Mouse (Mus musculus) kidney, adult 8-10 months (tissue): Measurements from ENCODE around the gene Sfi1.
"Not testable (repeated sequence)": the region's sequence is repeated elsewhere in the genome, so short reads cannot be mapped to it uniquely, and the experiment has no call there.

Experiments used
- DNase-seq, 2 experiments: peaks; one replicate each; pipeline ENCODE4 v3.0.0; 2022

The Sfi1 gene

GRCm38 (mm10) chr11:3103619-3104164, 89.6 kb downstream of the Sfi1 start:
- DNase-seq, result no peak

GRCm38 (mm10) chr11:3102626-3103025, 90.6 kb downstream of the Sfi1 start:
- DNase-seq, result not testable (repeated sequence)

- no peak for DNase-seq
These were observed 91.3 kb downstream of the Sfi1 start for GRCm38 (mm10) chr11:3101875-3102494.

GRCm38 (mm10) chr11:3101072-3101874, 92.0 kb downstream of the Sfi1 start:
- no peak for DNase-seq

- not testable (repeated sequence) for DNase-seq
These were observed 93.1 kb downstream of the Sfi1 start for GRCm38 (mm10) chr11:3100066-3100645.
